Mouse (Mus musculus): ENCODE measurements around the gene C2cd4c. TPM values are rescaled to one million over a fixed set of nuclear protein-coding genes. Genes with fewer than 3 reads are reported as not detected.

Gene C2cd4c
- polyA plus RNA-seq, 1 experiment from 2014 or later: 0.04 TPM

- Histone ChIP-seq H3K4me1 (ENCODE audit: control insufficient read depth, insufficient read depth, low read length) (peaks cover 6% of the 10 kb centered on the region; the same call in 1 of the 2 replicates), H3K9me3 (ENCODE audit: control insufficient read depth, low read depth, low read length) (no peaks in the 10 kb centered on the region), H3K4me2 (replicated peaks; ENCODE audit: low read depth, low read length) (no peak overlapping the region), H3K27me3 (ENCODE audit: control insufficient read depth, insufficient read depth, low read length) (peaks cover 12% of the 10 kb centered on the region), H3K36me3 (ENCODE audit: control insufficient read depth, insufficient read depth, low read length) (no peaks in the 10 kb centered on the region), H3K27ac (ENCODE audit: low read length) (no peak overlapping the region), H3K4me3 (ENCODE audit: low read depth, low read length) (no peak overlapping the region), H3K9ac (replicated peaks; ENCODE audit: low read depth, low read length) (no peak overlapping the region)
- ATAC-seq (ENCODE audit: insufficient number of reproducible peaks, insufficient read depth, low FRiP score, low read depth): peak; percentile 33; the same call in 1 of the 2 replicates
- WGBS: 42% methylated on average over 2 of the region's 2 CpGs
Observed at GRCm38 (mm10) chr10:79607892-79608291, 5.9 kb downstream of the C2cd4c start.

- ATAC-seq (ENCODE audit: insufficient number of reproducible peaks, insufficient read depth, low FRiP score, low read depth): no peak
- Histone ChIP-seq H3K9me3 (ENCODE audit: control insufficient read depth, low read depth, low read length) (no peaks in the 10 kb centered on the region), H3K27ac (ENCODE audit: low read length) (no peak overlapping the region), H3K9ac (replicated peaks; ENCODE audit: low read depth, low read length) (no peak overlapping the region), H3K4me3 (ENCODE audit: low read depth, low read length) (no peak overlapping the region), H3K27me3 (ENCODE audit: control insufficient read depth, insufficient read depth, low read length) (no peaks in the 10 kb centered on the region), H3K36me3 (ENCODE audit: control insufficient read depth, insufficient read depth, low read length) (no peaks in the 10 kb centered on the region), H3K4me1 (ENCODE audit: control insufficient read depth, insufficient read depth, low read length) (no peaks in the 10 kb centered on the region), H3K4me2 (replicated peaks; ENCODE audit: low read depth, low read length) (no peak overlapping the region)
- WGBS: 62% methylated on average over 4 of the region's 4 CpGs
Observed at GRCm38 (mm10) chr10:79606537-79606936, 7.3 kb downstream of the C2cd4c start.

GRCm38 (mm10) chr10:79597936-79598230 is 15.9 kb downstream of the C2cd4c start:
- Histone ChIP-seq H3K27me3 (ENCODE audit: control insufficient read depth, insufficient read depth, low read length) (peaks cover 5% of the 10 kb centered on the region; the same call in 1 of the 2 replicates), H3K4me2 (replicated peaks; ENCODE audit: low read depth, low read length) (no peak overlapping the region), H3K27ac (ENCODE audit: low read length) (no peak overlapping the region), H3K9me3 (ENCODE audit: control insufficient read depth, low read depth, low read length) (no peaks in the 10 kb centered on the region), H3K4me1 (ENCODE audit: control insufficient read depth, insufficient read depth, low read length) (no peaks in the 10 kb centered on the region), H3K9ac (replicated peaks; ENCODE audit: low read depth, low read length) (no peak overlapping the region), H3K4me3 (ENCODE audit: low read depth, low read length) (no peak overlapping the region), H3K36me3 (ENCODE audit: control insufficient read depth, insufficient read depth, low read length) (no peaks in the 10 kb centered on the region)
- WGBS: 72% methylated on average over 4 of the region's 4 CpGs
- ATAC-seq (ENCODE audit: insufficient number of reproducible peaks, insufficient read depth, low FRiP score, low read depth): no peak

GRCm38 (mm10) chr10:79597051-79597935 is 16.5 kb downstream of the C2cd4c start:
- Histone ChIP-seq H3K4me2 (replicated peaks; ENCODE audit: low read depth, low read length) (no peak overlapping the region), H3K4me1 (ENCODE audit: control insufficient read depth, insufficient read depth, low read length) (no peaks in the 10 kb centered on the region), H3K9ac (replicated peaks; ENCODE audit: low read depth, low read length) (no peak overlapping the region), H3K27ac (ENCODE audit: low read length) (no peak overlapping the region), H3K4me3 (ENCODE audit: low read depth, low read length) (no peak overlapping the region), H3K36me3 (ENCODE audit: control insufficient read depth, insufficient read depth, low read length) (no peaks in the 10 kb centered on the region), H3K9me3 (ENCODE audit: control insufficient read depth, low read depth, low read length) (no peaks in the 10 kb centered on the region), H3K27me3 (ENCODE audit: control insufficient read depth, insufficient read depth, low read length) (peaks cover 5% of the 10 kb centered on the region; the same call in 1 of the 2 replicates)
- 45% methylated on average over 13 of the region's 13 CpGs for WGBS
- no peak for ATAC-seq (ENCODE audit: insufficient number of reproducible peaks, insufficient read depth, low FRiP score, low read depth)

- no peak overlapping the region for H3K4me3 ChIP-seq (ENCODE audit: low read depth, low read length)
- H3K9me3 ChIP-seq (ENCODE audit: control insufficient read depth, low read depth, low read length): no peaks in the 10 kb centered on the region
- no peak for ATAC-seq (ENCODE audit: insufficient number of reproducible peaks, insufficient read depth, low FRiP score, low read depth)
- H3K36me3 ChIP-seq (ENCODE audit: control insufficient read depth, insufficient read depth, low read length): no peaks in the 10 kb centered on the region
- H3K9ac ChIP-seq (replicated peaks; ENCODE audit: low read depth, low read length): no peak overlapping the region
- 49% methylated on average over 8 of the region's 8 CpGs for WGBS
- no peaks in the 10 kb centered on the region for H3K4me1 ChIP-seq (ENCODE audit: control insufficient read depth, insufficient read depth, low read length)
- H3K4me2 ChIP-seq (replicated peaks; ENCODE audit: low read depth, low read length): no peak overlapping the region
- peaks cover 5% of the 10 kb centered on the region; the same call in 1 of the 2 replicates for H3K27me3 ChIP-seq (ENCODE audit: control insufficient read depth, insufficient read depth, low read length)
- no peak overlapping the region for H3K27ac ChIP-seq (ENCODE audit: low read length)
Observed at GRCm38 (mm10) chr10:79595590-79595929, 18.3 kb downstream of the C2cd4c start.

DNA sequence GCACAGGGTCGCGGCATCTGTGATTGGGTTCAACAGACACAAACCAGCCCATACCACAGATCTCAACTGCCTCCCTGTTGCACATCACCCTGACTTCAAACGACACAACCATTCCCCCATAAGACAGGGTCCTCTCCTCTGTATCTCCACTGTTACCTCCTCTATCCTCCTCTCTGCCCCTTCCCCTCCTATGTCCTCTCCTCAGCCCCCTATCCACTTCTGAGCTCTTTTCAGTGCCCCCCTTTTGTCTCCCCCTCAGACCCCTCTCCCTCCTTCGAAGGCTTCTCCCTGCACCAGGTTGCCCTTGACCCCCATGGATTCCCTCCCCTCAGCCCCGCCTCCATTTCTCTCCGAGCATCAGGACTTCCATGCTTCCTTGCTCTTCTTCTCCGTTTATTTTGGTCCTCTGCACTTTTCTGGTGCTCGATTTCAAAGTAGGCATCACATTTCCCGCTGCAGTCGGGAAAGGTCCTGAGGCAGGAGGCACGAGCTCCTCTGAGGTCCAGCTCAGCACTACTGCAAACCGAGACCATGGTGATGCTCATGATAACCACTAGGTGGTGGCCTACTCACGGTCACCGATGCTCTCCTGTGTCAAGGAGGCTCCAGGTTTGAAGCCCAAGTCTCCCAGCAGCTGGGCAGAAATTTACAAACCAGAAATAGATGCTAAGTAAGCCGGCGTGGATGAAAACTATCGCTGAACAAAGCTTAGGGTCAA is 18.8 kb downstream of the C2cd4c start:
- Histone ChIP-seq H3K4me1 (ENCODE audit: control insufficient read depth, insufficient read depth, low read length) (no peaks in the 10 kb centered on the region), H3K9ac (replicated peaks; ENCODE audit: low read depth, low read length) (no peak overlapping the region), H3K4me3 (ENCODE audit: low read depth, low read length) (no peak overlapping the region), H3K27me3 (ENCODE audit: control insufficient read depth, insufficient read depth, low read length) (peaks cover 5% of the 10 kb centered on the region; the same call in 1 of the 2 replicates), H3K27ac (ENCODE audit: low read length) (no peak overlapping the region), H3K9me3 (ENCODE audit: control insufficient read depth, low read depth, low read length) (no peaks in the 10 kb centered on the region), H3K4me2 (replicated peaks; ENCODE audit: low read depth, low read length) (no peak overlapping the region), H3K36me3 (ENCODE audit: control insufficient read depth, insufficient read depth, low read length) (no peaks in the 10 kb centered on the region)
- WGBS: 15% methylated on average over 17 of the region's 17 CpGs
- ATAC-seq (ENCODE audit: insufficient number of reproducible peaks, insufficient read depth, low FRiP score, low read depth): peak; percentile 77; the same call in 1 of the 2 replicates

GRCm38 (mm10) chr10:79594111-79594510 is 19.7 kb downstream of the C2cd4c start:
- Histone ChIP-seq H3K9me3 (ENCODE audit: control insufficient read depth, low read depth, low read length) (no peaks in the 10 kb centered on the region), H3K36me3 (ENCODE audit: control insufficient read depth, insufficient read depth, low read length) (no peaks in the 10 kb centered on the region), H3K4me3 (ENCODE audit: low read depth, low read length) (no peak overlapping the region), H3K4me2 (replicated peaks; ENCODE audit: low read depth, low read length) (no peak overlapping the region), H3K9ac (replicated peaks; ENCODE audit: low read depth, low read length) (no peak overlapping the region), H3K27me3 (ENCODE audit: control insufficient read depth, insufficient read depth, low read length) (peaks cover 5% of the 10 kb centered on the region; the same call in 1 of the 2 replicates), H3K4me1 (ENCODE audit: control insufficient read depth, insufficient read depth, low read length) (no peaks in the 10 kb centered on the region), H3K27ac (ENCODE audit: low read length) (no peak overlapping the region)
- 49% methylated on average over 6 of the region's 6 CpGs for WGBS
- ATAC-seq (ENCODE audit: insufficient number of reproducible peaks, insufficient read depth, low FRiP score, low read depth): no peak

DNA sequence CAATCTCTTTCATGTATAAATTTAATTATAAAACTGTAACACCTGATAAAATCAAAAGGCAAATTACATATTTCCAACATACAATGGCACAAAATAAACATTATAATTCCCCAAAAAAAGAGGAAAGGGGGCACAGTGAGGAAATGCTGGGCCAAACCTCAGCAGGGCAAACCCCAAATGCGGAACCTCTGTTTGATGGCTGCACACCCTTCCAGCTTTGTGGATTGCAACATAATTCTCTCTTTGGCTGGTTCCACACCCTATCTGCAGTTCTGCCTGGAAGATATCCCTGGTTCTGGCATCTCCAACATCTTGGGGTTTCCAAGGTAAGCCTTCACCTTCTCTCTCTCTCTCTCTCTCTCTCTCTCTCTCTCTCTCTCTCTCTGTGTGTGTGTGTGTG is 23.1 kb downstream of the C2cd4c start:
- H3K4me2 ChIP-seq (replicated peaks; ENCODE audit: low read depth, low read length): no peak overlapping the region
- no peaks in the 10 kb centered on the region for H3K9me3 ChIP-seq (ENCODE audit: control insufficient read depth, low read depth, low read length)
- no peak overlapping the region for H3K4me3 ChIP-seq (ENCODE audit: low read depth, low read length)
- 92% methylated on average over 1 of the region's 1 CpGs for WGBS
- no peak overlapping the region for H3K27ac ChIP-seq (ENCODE audit: low read length)
- H3K9ac ChIP-seq (replicated peaks; ENCODE audit: low read depth, low read length): no peak overlapping the region
- H3K4me1 ChIP-seq (ENCODE audit: control insufficient read depth, insufficient read depth, low read length): no peaks in the 10 kb centered on the region
- no peaks in the 10 kb centered on the region for H3K36me3 ChIP-seq (ENCODE audit: control insufficient read depth, insufficient read depth, low read length)
- ATAC-seq (ENCODE audit: insufficient number of reproducible peaks, insufficient read depth, low FRiP score, low read depth): no peak
- H3K27me3 ChIP-seq (ENCODE audit: control insufficient read depth, insufficient read depth, low read length): peaks cover 5% of the 10 kb centered on the region; the same call in 1 of the 2 replicates

Data from stomach, embryonic 14.5 days (tissue).